Mouse (Mus musculus): ENCODE results near the gene BC049730.

Gene BC049730

DNA sequence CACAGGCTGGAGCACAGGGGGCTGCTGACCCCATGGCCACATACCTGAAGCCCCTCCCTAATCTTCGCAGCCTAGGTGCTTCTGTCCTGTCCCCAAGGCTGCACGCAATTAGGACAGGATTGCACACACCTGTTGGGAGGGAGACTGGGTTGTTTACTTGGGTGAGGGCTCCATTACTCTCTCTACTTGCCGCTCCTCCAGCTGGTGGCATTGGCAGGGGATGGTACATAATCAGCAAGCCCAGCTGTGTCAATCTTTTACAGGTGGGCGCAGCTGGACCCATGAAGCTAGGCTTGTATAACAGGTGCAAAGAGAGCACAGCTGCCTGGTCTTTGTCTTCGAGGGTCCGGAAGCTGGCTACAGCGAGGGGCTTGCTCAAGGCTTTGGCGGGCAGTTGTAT lies 53.5 kb downstream of the BC049730 start:
- no peak for DNase-seq (ENCODE audit: low spot score in 2 of 2)
